8 mouse cellular contexts compared by ENCODE assay signal in the genomic region with DNA sequence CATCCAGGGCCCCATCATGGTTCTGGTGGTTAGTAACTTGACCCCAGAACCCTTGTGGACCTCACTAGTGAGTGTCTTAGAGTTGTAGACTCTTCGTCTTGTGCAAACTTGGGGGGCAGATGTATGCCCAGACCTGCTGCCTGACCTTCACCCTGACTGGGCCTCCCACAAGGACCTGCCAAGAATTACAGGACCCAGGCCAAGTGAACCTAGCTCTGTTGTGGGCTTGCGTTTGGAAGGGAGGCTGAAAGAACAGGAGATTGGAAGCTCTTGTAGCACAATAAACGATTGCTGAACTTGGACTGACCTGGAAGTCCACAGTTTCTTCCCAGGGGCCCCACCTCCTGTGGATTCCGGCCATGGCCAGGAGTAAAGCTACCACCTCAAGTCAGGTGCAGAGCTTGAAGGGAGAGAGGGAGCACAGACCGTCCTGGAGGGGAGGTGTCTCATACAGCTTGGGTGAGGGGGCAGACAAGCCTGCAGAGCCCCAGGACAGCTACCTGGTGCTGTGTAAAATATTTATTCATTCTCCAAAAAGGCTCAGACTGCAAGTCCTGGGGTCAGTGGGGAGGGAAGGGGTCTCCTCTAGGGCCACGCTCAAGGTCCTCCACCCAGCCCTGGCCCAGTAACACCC. TPM values are rescaled to one million over a fixed set of nuclear protein-coding genes. Genes with fewer than 3 reads are reported as not detected.
A peak's percentile ranks its signal among the peaks of the same experiment; 100 is the strongest.
DNase-seq lines count a peak whose midpoint lies in the region; ATAC-seq and TF ChIP-seq lines count a peak whose summit lies in the region.

No protein-coding gene starts in this region.

- H3K4me2 ChIP-seq in forebrain, embryonic 11.5 days (ENCODE audit: low read depth, low read length, severe bottlenecking): peak overlapping the region; percentile 95
- H3K4me2 ChIP-seq in intestine, postnatal 0 days (replicated peaks; ENCODE audit: low read depth): peak overlapping the region; percentile 93
- peak overlapping the region; percentile 84 for H3K4me2 ChIP-seq in lung, postnatal 0 days (replicated peaks; ENCODE audit: low read depth, low read length)

- H3K4me1 ChIP-seq in forebrain, embryonic 11.5 days (replicated peaks; ENCODE audit: control insufficient read depth, insufficient read depth, low read length): peaks cover 45% of the 10 kb centered on the region
- peaks cover 11% of the 10 kb centered on the region; the same call in 1 of the 2 replicates for H3K4me1 ChIP-seq in intestine, postnatal 0 days (replicated peaks; ENCODE audit: control insufficient read depth, insufficient read depth, low read length)
- H3K4me1 ChIP-seq in lung, postnatal 0 days (ENCODE audit: insufficient read depth, low read depth, low read length): peaks cover 45% of the 10 kb centered on the region

- no peak for TF ChIP-seq CTCF in gastrocnemius, adult 2 months (IDR thresholded peaks at IDR 0.05)
- TF ChIP-seq CTCF in intestine, postnatal 0 days (IDR thresholded peaks at IDR 0.05; ENCODE audit: low read depth): no peak
- TF ChIP-seq CTCF in lung, postnatal 0 days (IDR thresholded peaks at IDR 0.05): no peak

- H3K4me3 ChIP-seq in gastrocnemius, adult 2 months: peak overlapping the region; percentile 95
- H3K4me3 ChIP-seq in forebrain, embryonic 11.5 days (ENCODE audit: low read depth, low read length): peak overlapping the region; percentile 83
- H3K4me3 ChIP-seq in intestine, postnatal 0 days (ENCODE audit: low read depth, low read length): peak overlapping the region; percentile 76
- peak overlapping the region; percentile 55 for H3K4me3 ChIP-seq in lung, postnatal 0 days (ENCODE audit: low read depth, low read length)

- 60% methylated on average over 6 of the region's 6 CpGs for WGBS in forebrain, embryonic 11.5 days
- 18% methylated on average over 6 of the region's 6 CpGs for WGBS in intestine, postnatal 0 days
- WGBS in lung, postnatal 0 days: 19% methylated on average over 5 of the region's 6 CpGs

- H3K9ac ChIP-seq in forebrain, embryonic 11.5 days (ENCODE audit: low read length): peak overlapping the region; percentile 78
- H3K9ac ChIP-seq in intestine, postnatal 0 days (ENCODE audit: low read depth, low read length): peak overlapping the region; percentile 78
- H3K9ac ChIP-seq in lung, postnatal 0 days (replicated peaks; ENCODE audit: low read depth): peak overlapping the region; percentile 55; the same call in 1 of the 2 replicates

- intact Hi-C loops in gastrocnemius, adult 2 months (cut with DNase I): loop anchor here (5.0 kb wide), 1 partner anchor 33 kb away; a partner anchor contains a TSS

- no peak for TF ChIP-seq EP300 in lung, postnatal 0 days (IDR thresholded peaks at IDR 0.05)

- peak overlapping the region; percentile 99 for H3K27ac ChIP-seq in gastrocnemius, adult 2 months
- no peak overlapping the region; the same call in 1 of the 2 replicates for H3K27ac ChIP-seq in forebrain, embryonic 11.5 days (ENCODE audit: low read depth, low read length)
- H3K27ac ChIP-seq in intestine, postnatal 0 days (ENCODE audit: low read depth, low read length): peak overlapping the region; percentile 98
- peak overlapping the region; percentile 98 for H3K27ac ChIP-seq in lung, postnatal 0 days (ENCODE audit: low read length)

- H3K27me3 ChIP-seq in forebrain, embryonic 11.5 days (ENCODE audit: control insufficient read depth, insufficient read depth, low read length): no peaks in the 10 kb centered on the region
- H3K27me3 ChIP-seq in intestine, postnatal 0 days (replicated peaks; ENCODE audit: control insufficient read depth, insufficient read depth, low read length): no peaks in the 10 kb centered on the region
- H3K27me3 ChIP-seq in lung, postnatal 0 days (replicated peaks; ENCODE audit: insufficient read depth, low read length): no peaks in the 10 kb centered on the region

- ATAC-seq in forebrain, embryonic 11.5 days (replicated peaks; ENCODE audit: low FRiP score): no peak
- no peak for ATAC-seq in intestine, postnatal 0 days
- ATAC-seq in lung, postnatal 0 days: no peak
- ATAC-seq in activated CD4-positive, CD25-positive, alpha-beta regulatory T cell, adult 4 months: no peak

- H3K9me3 ChIP-seq in forebrain, embryonic 11.5 days (ENCODE audit: control insufficient read depth, low read length): no peaks in the 10 kb centered on the region
- no peaks in the 10 kb centered on the region for H3K9me3 ChIP-seq in intestine, postnatal 0 days (ENCODE audit: control insufficient read depth)
- H3K9me3 ChIP-seq in lung, postnatal 0 days (ENCODE audit: low read length): no peaks in the 10 kb centered on the region

- peaks cover 9% of the 10 kb centered on the region; the same call in 1 of the 2 replicates for H3K36me3 ChIP-seq in forebrain, embryonic 11.5 days (ENCODE audit: control insufficient read depth, insufficient read depth, low read length)
- peaks cover 32% of the 10 kb centered on the region for H3K36me3 ChIP-seq in intestine, postnatal 0 days (ENCODE audit: control insufficient read depth, insufficient read depth)
- 0 out of 2 replicates have a peak, but pooled peaks cover 5% of the 10 kb centered on the region for H3K36me3 ChIP-seq in lung, postnatal 0 days (ENCODE audit: insufficient read depth, low read length)

- DNase-seq in gastrocnemius, adult 2 months: peak; percentile 58
- no peak for DNase-seq in gastrocnemius, postnatal 25 days
- peak; percentile 52 for DNase-seq in forebrain, embryonic 11.5 days (ENCODE audit: low spot score)
- DNase-seq in lung, postnatal 0 days (ENCODE audit: low spot score): peak; percentile 31
- DNase-seq in spleen, adult 12 weeks (ENCODE audit: low spot score): no peak
- DNase-seq in ovary, postnatal 10 days (ENCODE audit: low spot score): no peak

RNA-seq across cellular contexts. Expression of a gene that starts 0.9 kb away (rescaled TPM):
- total RNA-seq in gastrocnemius, adult 2 months (2021): 10 to 100 TPM; 85.8 to 93.8 TPM
- 10 to 100 TPM; 76.9 to 84.4 TPM for total RNA-seq in gastrocnemius, postnatal 25 days (2021)
- 322 and 358 TPM in 2 replicates for polyA plus RNA-seq in forebrain, embryonic 11.5 days (2014; fragmentation: Nextera tagmentation; extraction: Ambion mirVana)
- 245 and 246 TPM in 2 replicates for polyA plus RNA-seq in intestine, postnatal 0 days (2015; fragmentation: Nextera tagmentation; extraction: Ambion mirVana)
- 196 and 198 TPM in 2 replicates for polyA plus RNA-seq in lung, postnatal 0 days (2015; fragmentation: Nextera tagmentation; extraction: Ambion mirVana)
- 10 to 100 TPM; 68.3 to 85.7 TPM for polyA plus RNA-seq in activated CD4-positive, CD25-positive, alpha-beta regulatory T cell, adult 4 months (2017; shearing (Covaris generic))

RNA-seq across cellular contexts. Expression of a gene that starts 3.0 kb away (rescaled TPM):
- 10 to 100 TPM; 17.2 to 20.2 TPM for total RNA-seq in gastrocnemius, adult 2 months (2021)
- 10 to 100 TPM; 18.3 to 20.8 TPM for total RNA-seq in gastrocnemius, postnatal 25 days (2021)
- 2.1 and 2.7 TPM in 2 replicates for polyA plus RNA-seq in forebrain, embryonic 11.5 days (2014; fragmentation: Nextera tagmentation; extraction: Ambion mirVana)
- 1.4 and 1.9 TPM in 2 replicates for polyA plus RNA-seq in intestine, postnatal 0 days (2015; fragmentation: Nextera tagmentation; extraction: Ambion mirVana)
- polyA plus RNA-seq in lung, postnatal 0 days (2015; fragmentation: Nextera tagmentation; extraction: Ambion mirVana): 1.4 and 1.7 TPM in 2 replicates
- polyA plus RNA-seq in activated CD4-positive, CD25-positive, alpha-beta regulatory T cell, adult 4 months (2017; shearing (Covaris generic)): 1 to 10 TPM in 1 of 2 experiments, not detected in 1; 1.1 TPM

RNA-seq across cellular contexts. Expression of a gene that starts 5.4 kb away (rescaled TPM):
- 10 to 100 TPM; 11.5 to 13.0 TPM for total RNA-seq in gastrocnemius, adult 2 months (2021)
- total RNA-seq in gastrocnemius, postnatal 25 days (2021): 10 to 100 TPM; 14.3 to 18.9 TPM
- 50.6 and 59.2 TPM in 2 replicates for polyA plus RNA-seq in forebrain, embryonic 11.5 days (2014; fragmentation: Nextera tagmentation; extraction: Ambion mirVana)
- polyA plus RNA-seq in intestine, postnatal 0 days (2015; fragmentation: Nextera tagmentation; extraction: Ambion mirVana): 22.7 and 23.0 TPM in 2 replicates
- polyA plus RNA-seq in lung, postnatal 0 days (2015; fragmentation: Nextera tagmentation; extraction: Ambion mirVana): 27.3 and 28.0 TPM in 2 replicates
- polyA plus RNA-seq in activated CD4-positive, CD25-positive, alpha-beta regulatory T cell, adult 4 months (2017; shearing (Covaris generic)): 10 to 100 TPM; 11.4 to 21.9 TPM

RNA-seq across cellular contexts. Expression of a gene that starts 7.5 kb away (rescaled TPM):
- 10 to 100 TPM; 13.0 to 15.9 TPM for total RNA-seq in gastrocnemius, adult 2 months (2021)
- 10 to 100 TPM; 13.8 to 16.5 TPM for total RNA-seq in gastrocnemius, postnatal 25 days (2021)
- polyA plus RNA-seq in forebrain, embryonic 11.5 days (2014; fragmentation: Nextera tagmentation; extraction: Ambion mirVana): 1.6 and 1.9 TPM in 2 replicates
- polyA plus RNA-seq in intestine, postnatal 0 days (2015; fragmentation: Nextera tagmentation; extraction: Ambion mirVana): 0.54 and 0.90 TPM in 2 replicates
- polyA plus RNA-seq in lung, postnatal 0 days (2015; fragmentation: Nextera tagmentation; extraction: Ambion mirVana): 0.86 and 1.1 TPM in 2 replicates
- polyA plus RNA-seq in activated CD4-positive, CD25-positive, alpha-beta regulatory T cell, adult 4 months (2017; shearing (Covaris generic)): 1 to 10 TPM in 1 of 2 experiments, not detected in 1; 1.1 TPM

RNA-seq across cellular contexts. Expression of a gene that starts 10.6 kb away (rescaled TPM):
- 10 to 100 TPM; 58.1 to 89.3 TPM for total RNA-seq in gastrocnemius, adult 2 months (2021)
- 10 to 100 TPM; 54.4 to 76.1 TPM for total RNA-seq in gastrocnemius, postnatal 25 days (2021)
- 9.1 and 12.2 TPM in 2 replicates for polyA plus RNA-seq in forebrain, embryonic 11.5 days (2014; fragmentation: Nextera tagmentation; extraction: Ambion mirVana)
- polyA plus RNA-seq in intestine, postnatal 0 days (2015; fragmentation: Nextera tagmentation; extraction: Ambion mirVana): 18.1 and 20.4 TPM in 2 replicates
- 9.9 and 10.3 TPM in 2 replicates for polyA plus RNA-seq in lung, postnatal 0 days (2015; fragmentation: Nextera tagmentation; extraction: Ambion mirVana)
- polyA plus RNA-seq in activated CD4-positive, CD25-positive, alpha-beta regulatory T cell, adult 4 months (2017; shearing (Covaris generic)): 10 to 100 TPM; 18.4 to 29.8 TPM

Comparison
In these comparisons a context has a peak if more than half of its experiments do, and no peak if none do; other contexts are left out.
1. DNase-seq: peak in gastrocnemius, adult 2 months (single experiment), forebrain, embryonic 11.5 days (single experiment) and lung, postnatal 0 days (single experiment); none in gastrocnemius, postnatal 25 days (single experiment), spleen, adult 12 weeks (single experiment) and ovary, postnatal 10 days (single experiment).
2. Peak in every context shown above with its lines, with median percentiles within 50 percentile points of each other: H3K4me3 ChIP-seq, H3K4me2 ChIP-seq and H3K9ac ChIP-seq.